In genomic region chr7:117752302-117753185, GRCm38 (mm10) we compare ENCODE assay signal across 13 mouse cellular contexts.
A peak's percentile ranks its signal among the peaks of the same experiment; 100 is the strongest.
DNase-seq lines count a peak whose midpoint lies in the region; ATAC-seq and TF ChIP-seq lines count a peak whose summit lies in the region.
"Had no signal": no experiment of that assay in that cellular context is flagged by ENCODE, and none has a peak within 500 bp of the region (broad histone marks: within the 10 kb centered on the region; RNA-seq: fewer than 3 reads in every experiment).

No protein-coding gene starts in this region.

- H3K4me3 ChIP-seq in liver, embryonic 13.5 days (replicated peaks), result no peak overlapping the region
- no peak overlapping the region for H3K4me3 ChIP-seq in forebrain, postnatal 0 days (ENCODE audit: low read depth, low read length)
- H3K4me3 ChIP-seq: forebrain, embryonic 12.5 days; heart, embryonic 13.5 days; hindbrain, embryonic 15.5 days had no signal

- peaks cover 16% of the 10 kb centered on the region for H3K4me1 ChIP-seq in liver, embryonic 13.5 days (replicated peaks)
- H3K4me1 ChIP-seq in forebrain, postnatal 0 days (ENCODE audit: insufficient read depth), result 0 out of 2 replicates have a peak, but pooled peaks cover 4% of the 10 kb centered on the region
- H3K4me1 ChIP-seq: hindbrain, embryonic 15.5 days had no signal

- no peak overlapping the region for H3K27ac ChIP-seq in liver, embryonic 13.5 days
- no peak overlapping the region for H3K27ac ChIP-seq in forebrain, postnatal 0 days (ENCODE audit: low read depth, low read length)
- H3K27ac ChIP-seq: forebrain, embryonic 12.5 days; heart, embryonic 13.5 days; hindbrain, embryonic 15.5 days; kidney, postnatal 0 days had no signal

- H3K36me3 ChIP-seq in liver, embryonic 13.5 days, result no peaks in the 10 kb centered on the region
- no peaks in the 10 kb centered on the region for H3K36me3 ChIP-seq in forebrain, postnatal 0 days (ENCODE audit: insufficient read depth)
- H3K36me3 ChIP-seq: forebrain, embryonic 12.5 days; heart, embryonic 13.5 days; hindbrain, embryonic 15.5 days had no signal

- TF ChIP-seq CTCF in forebrain, postnatal 0 days (IDR thresholded peaks at IDR 0.05; ENCODE audit: low read depth), result no peak

- peak; percentile 15 for DNase-seq in retina, postnatal 1 day
- DNase-seq in retina, embryonic 14.5 days (ENCODE audit: low spot score), result no peak
- DNase-seq in hindlimb bud, embryonic 11.5 days (ENCODE audit: extremely low spot score, low read depth, low spot score), result peak; percentile 1
- peak; percentile 6 for DNase-seq in liver, embryonic 13.5 days
- no peak for DNase-seq in frontal cortex, postnatal 25 days (ENCODE audit: low spot score in 2 of 2)
- DNase-seq in forebrain, postnatal 0 days, result no peak
- DNase-seq in lung, postnatal 14 days, result no peak
- DNase-seq: gastrocnemius, postnatal 10 days; thymus, postnatal 36 days had no signal

- 27% methylated on average over 12 of the region's 12 CpGs for WGBS in liver, embryonic 13.5 days (ENCODE audit: insufficient replicate concordance)
- WGBS in forebrain, postnatal 0 days, result 70% methylated on average over 12 of the region's 12 CpGs

- H3K9ac ChIP-seq in liver, embryonic 13.5 days, result no peak overlapping the region
- H3K9ac ChIP-seq in forebrain, postnatal 0 days, result no peak overlapping the region
- H3K9ac ChIP-seq: forebrain, embryonic 12.5 days; heart, embryonic 13.5 days; hindbrain, embryonic 15.5 days had no signal

- H3K9me3 ChIP-seq in liver, embryonic 13.5 days (replicated peaks), result no peaks in the 10 kb centered on the region
- H3K9me3 ChIP-seq in forebrain, postnatal 0 days (ENCODE audit: low read length), result no peaks in the 10 kb centered on the region
- H3K9me3 ChIP-seq: forebrain, embryonic 12.5 days; heart, embryonic 13.5 days; hindbrain, embryonic 15.5 days had no signal

- ATAC-seq in liver, embryonic 13.5 days (ENCODE audit: low read depth), result peak; percentile 85
- ATAC-seq in forebrain, postnatal 0 days, result no peak

- no peaks in the 10 kb centered on the region for H3K27me3 ChIP-seq in liver, embryonic 13.5 days
- no peaks in the 10 kb centered on the region for H3K27me3 ChIP-seq in forebrain, postnatal 0 days (ENCODE audit: insufficient read depth, low read length)
- H3K27me3 ChIP-seq: heart, embryonic 13.5 days; hindbrain, embryonic 15.5 days had no signal

- no peak overlapping the region for H3K4me2 ChIP-seq in liver, embryonic 13.5 days
- no peak overlapping the region for H3K4me2 ChIP-seq in forebrain, postnatal 0 days (ENCODE audit: low read depth)
- H3K4me2 ChIP-seq: forebrain, embryonic 12.5 days; heart, embryonic 13.5 days; hindbrain, embryonic 15.5 days had no signal

Comparison
In these comparisons a context has a peak if more than half of its experiments do, and no peak if none do; other contexts are left out.
1. DNase-seq: peak in retina, postnatal 1 day (single experiment), hindlimb bud, embryonic 11.5 days (single experiment) and liver, embryonic 13.5 days (single experiment); none in retina, embryonic 14.5 days (single experiment), frontal cortex, postnatal 25 days (0 of 2), forebrain, postnatal 0 days (single experiment) and lung, postnatal 14 days (single experiment).